Mouse (Mus musculus) induced T-regulatory cell, adult 2 months (primary cell): ENCODE measurements around the gene Tmem59.

Source experiments
- DNase-seq: peaks from one replicate; pipeline ENCODE4 v3.0.0-alpha.2; 2012; ENCODE audit warnings: low read depth

The Tmem59 gene

DNA sequence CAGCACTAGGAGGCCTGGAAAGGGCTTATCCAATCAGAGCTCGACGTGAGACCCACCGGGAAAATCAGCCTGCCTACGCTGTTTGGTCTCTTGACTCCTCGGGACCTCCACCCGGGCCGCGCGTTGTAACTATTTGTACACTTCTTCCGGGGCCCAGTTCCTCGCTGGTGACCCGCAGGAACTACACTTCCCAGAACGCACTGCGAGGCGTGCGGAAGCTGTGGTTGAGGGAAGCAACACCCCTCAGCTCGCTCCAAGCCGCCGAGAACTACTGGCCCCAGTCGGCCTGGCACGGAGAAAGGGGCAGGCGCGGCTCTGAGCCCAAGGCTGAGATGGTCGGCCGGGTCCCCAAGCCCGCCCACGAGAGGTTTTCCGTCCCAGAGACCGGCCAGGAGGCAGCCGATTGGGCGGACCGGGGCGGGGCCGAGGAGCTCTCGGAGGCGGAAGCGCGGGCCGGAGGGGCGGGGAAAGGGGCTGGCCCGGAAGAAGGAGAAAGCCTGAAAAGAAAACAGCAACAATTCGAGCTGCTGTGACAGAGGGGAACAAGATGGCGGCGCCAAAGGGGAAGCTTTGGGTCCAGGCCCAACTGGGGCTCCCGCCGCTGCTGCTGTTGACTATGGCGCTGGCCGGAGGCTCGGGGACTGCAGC is at the start of gene Tmem59:
Gene Tmem59 (plus strand): TSS at position 218 of the 648 bp plus-strand sequence.
- peak; percentile 99 for DNase-seq

DNA sequence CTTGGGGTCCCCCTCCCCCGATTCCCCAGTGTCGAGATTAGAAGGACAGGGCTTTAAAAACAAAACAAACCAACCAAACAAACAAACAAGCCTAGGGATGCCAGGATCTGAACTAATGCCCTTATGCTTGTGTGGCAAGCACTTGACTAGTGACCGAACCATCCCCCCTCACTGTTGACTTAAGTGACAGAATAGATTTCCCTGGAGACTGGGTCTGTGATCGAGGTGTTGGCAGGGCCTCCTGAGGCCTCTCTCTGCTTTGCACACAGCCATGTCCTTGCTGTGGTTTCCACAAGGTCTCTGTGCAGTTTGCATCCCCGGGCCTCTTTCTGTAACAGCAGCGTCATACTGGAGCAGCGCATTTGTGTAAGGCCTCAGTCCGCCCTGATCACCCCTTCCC is 48.8 kb upstream of the Tmem59 start:
- DNase-seq, result no peak

DNA sequence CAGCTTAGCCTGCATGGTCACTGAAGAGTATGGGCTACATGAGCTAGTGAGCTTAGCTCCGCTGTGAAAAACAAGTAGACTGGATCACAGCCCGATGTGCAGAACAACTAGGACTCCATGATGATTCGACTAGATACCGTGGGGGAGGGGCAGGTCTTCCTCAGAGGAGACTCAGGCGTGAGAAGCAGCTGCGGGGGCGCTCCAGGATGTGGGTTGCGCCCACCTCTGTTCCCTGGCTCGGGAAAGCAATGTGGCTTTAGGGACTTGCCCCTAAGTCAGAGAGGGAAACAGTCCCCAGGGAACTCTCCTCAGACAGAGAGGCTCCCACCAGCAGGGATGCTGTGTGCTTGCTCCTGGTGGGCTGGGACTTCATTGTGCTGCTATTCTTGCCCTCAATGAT is 47.7 kb upstream of the Tmem59 start:
- DNase-seq, result peak; percentile 13

DNA sequence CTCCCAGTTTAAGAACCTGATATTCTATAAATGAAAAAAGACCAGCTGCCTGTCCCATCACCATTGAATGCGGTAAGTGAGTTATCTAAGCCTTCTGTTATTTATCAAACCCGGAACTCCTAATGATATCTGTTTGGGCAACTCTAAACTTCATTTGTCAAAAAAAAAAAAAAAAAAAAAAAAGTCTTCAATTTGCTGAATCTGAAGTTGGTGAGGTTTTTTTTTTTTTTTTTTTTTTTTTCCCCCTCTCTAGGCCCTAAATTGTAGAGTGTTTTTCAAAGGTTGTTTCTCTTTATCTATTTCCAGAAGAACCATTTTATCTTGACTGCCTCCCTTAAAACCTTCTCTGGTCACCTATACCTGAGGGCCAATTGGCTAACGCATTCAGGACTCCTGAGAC is 43.3 kb upstream of the Tmem59 start:
- DNase-seq, result no peak

DNA sequence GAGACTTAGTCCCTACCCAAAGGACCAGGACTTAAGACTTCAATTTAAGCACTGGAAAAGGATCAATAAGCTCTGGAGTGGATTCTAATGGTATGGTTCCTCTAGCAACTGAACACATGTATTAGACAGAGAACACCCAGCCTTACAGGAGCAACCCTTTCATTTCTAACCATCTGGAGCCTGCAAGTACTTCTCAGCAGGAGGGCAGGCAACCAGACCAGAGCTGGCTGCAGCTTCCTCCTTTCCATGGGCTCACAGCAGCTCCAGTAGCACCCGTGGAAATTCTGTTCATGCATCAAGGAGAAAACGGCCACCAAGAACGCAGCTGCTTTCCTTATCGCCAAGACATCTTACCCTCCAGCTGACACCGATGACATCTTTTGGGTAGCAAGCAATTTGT is 42.5 kb upstream of the Tmem59 start:
- no peak for DNase-seq

DNA sequence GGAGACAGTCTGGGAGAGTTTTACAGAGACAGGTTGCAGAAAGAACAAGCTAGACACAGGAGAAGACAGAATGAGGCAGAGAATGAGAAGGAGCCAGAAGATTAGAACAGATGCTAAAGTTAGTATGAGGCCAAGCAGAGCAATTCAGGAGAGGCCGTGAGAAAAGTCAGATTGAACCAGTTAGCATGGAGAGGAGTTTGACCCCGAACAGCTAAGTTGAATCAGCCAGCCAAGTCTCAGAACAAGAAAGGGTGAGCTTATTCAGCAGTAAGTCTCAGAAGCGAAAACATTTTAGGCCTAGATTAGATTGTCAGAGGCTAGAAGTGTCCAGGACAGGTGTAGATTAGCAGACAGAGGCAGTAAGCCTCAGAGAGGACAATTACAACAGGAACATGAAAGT is 41.7 kb upstream of the Tmem59 start:
- DNase-seq, result no peak

DNA sequence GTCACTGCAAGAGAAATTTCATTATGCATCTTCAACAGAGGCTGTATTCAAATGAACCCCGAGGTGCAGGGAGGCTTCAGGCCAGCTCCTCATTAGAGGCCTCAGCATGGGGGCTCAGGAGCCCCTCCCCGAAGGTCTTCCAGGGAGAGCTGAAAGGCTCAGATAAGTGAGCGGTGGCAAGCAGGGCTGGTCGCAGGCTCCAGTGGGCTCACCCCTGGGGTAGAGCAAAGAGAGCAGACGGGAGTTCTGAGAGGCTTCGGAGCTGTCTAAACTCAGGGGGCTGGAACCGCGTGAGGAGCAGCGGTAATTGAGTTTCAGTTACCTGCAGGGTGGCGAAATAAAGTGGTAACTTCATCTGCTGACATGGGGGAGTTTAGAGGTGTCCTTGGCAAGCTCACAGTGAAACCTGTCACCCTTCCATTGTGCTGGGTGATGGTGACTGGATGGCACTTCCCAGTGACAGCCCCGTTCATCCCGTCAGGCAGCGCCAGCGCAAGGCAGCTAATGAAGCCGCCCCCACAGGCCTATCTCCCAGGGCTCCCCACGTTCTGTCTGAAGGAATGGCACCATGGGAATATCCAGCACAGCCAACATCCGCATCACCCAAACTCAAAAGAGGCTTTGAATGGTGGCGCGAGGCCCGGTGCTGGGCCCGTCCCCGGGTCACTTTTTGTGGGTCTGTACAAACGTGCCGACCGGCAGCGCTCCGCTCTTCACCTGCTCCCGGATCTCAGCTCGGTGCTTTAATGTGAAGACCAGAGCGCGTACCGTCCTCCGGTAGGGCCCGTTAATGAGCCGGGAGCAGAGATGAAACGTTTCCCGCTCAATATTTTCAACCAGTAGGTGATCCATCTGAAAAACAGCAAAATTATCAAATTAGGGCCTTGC is 39.0 kb upstream of the Tmem59 start:
- DNase-seq, result no peak

DNA sequence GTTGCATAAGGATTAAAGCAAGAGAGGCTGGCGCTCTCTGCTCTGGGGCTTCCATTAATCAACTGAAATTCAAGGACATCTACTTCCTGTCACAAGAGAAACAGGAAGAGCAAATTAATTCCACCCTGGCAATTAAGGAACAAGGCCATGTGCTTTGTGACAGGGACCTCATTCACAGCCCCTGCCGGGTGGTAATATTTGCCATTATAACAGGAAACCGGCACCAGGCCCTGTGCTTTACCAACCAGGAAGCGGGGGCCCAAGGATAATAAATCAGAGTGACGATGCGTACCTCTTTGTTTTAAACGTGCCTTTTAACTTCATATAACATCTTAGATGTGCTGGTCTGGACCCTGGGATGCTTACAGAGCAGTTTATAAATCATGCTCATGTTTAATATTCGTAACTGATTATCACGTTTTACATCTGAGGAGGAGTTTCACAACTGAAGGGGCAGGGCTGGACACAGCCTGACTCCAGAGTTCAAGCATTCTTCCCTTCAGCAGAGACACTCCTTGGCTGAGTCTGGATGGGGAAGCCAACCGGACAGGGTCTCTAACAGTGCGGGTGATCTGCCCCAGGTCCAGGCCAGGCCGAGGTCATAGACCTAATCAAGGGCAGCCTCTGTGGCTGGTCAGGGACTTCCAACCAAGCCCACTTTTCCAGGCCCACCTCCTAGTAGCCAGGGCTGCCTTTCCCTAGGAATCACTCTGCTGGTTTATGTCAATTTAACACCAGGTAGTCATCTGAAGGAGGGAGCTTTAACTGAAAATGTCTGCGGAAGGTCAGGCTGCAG is 38.2 kb upstream of the Tmem59 start:
- DNase-seq, result no peak

DNA sequence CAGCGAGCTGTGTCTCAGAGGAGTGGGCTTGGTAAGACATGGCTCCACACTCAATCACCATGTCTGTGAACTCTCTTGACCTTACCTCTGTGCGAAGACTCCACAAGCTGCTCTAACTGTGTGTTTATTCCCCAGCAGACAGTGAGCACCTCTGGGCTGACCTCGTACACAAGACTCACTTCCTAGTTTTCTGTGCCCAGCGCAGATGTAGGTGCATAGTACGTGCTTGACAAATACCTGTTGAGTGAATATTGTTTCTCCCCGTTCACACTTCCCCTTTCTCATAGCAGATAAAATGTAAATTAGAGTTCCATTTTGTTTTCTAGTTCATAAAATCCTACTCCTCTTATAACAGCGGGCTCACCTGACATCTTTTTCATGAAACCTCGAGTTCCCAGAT is 34.7 kb upstream of the Tmem59 start:
- DNase-seq, result no peak

DNA sequence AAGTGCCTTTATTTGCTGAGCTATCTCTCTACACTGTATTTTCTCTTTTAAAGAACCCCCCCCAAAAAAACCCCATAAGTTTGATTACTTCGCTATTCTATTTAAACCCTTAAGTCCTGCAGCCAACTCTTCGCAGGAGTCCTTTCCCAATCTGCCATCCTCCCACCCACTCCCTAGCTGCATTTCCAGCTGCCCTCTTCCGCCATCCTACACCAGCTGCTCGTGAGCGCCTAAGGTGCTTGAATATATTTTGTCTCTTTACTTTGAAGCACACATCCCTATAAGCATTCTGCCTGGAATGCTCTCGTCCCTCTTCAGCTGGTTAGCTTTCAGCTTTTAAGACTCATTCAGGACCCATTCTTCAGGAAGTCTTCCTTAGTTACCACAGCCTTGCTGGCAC is 27.2 kb upstream of the Tmem59 start:
- no peak for DNase-seq

DNA sequence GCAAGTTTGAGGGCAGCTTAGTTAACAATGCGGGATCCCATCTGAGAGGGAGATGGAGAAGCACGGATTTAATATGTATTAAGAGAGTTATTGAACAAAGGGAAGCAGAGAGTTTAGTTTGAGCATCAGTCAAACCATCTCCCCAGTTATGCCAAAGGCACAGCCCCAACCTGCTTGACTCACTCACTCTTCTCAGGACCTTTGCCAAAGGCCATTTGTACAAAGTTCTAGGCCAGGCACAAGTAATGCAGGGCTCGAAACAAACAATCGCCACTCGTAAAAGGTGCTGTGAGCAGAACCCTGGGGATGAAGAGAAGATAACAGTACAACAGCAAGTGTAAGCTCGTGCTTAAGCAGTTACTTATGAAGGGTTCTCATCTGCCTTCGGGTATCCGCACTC is 25.6 kb upstream of the Tmem59 start:
- DNase-seq, result no peak

DNA sequence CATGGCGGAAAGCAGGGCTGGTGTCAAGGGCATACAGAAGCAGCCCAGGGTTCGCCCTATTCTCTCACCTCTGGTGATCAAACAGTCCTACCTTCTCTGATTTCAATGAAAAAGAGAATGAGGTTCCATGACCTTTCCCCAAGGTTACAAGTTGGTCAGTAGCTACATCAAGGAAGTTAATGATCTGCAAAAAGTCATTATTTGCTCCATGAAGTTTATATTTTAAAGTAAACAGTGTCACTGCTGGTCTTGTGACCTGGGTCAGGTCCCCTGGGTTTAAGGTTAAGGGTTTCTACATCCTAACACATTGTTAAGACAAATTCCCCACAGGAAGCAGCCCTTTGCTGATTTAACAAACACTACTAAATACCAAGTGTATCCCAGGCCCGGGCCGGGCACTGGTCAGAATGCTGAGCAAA is 21.2 kb upstream of the Tmem59 start:
- DNase-seq, result no peak

DNA sequence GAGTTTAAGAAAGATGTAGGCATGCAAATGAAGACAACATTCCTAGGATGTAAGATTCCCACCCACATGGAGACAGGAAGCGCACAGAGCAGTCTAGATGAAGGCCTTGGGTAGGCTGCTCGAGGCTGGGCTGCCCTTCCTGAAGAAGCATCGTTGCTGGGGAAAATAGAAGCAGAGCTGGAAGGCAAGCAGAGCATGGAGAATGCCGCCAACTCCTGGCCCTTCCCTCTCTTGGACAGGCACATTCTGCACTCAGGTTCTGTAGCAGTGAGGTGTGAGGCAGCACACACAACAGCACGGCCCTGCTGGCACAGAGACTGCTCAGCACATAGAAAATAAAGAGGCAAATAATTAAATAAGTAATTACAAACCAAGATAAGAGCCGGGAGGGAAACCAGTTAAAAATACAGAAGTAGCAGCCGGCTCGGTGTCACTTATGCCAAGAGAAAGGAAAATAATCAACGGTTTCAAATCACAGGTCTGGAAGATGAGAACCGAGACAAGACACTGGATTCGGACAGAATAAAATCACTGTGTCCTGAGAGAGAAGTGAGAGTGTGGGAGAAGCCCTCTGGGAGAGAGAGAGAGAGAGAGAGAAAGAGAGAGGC is 18.9 kb upstream of the Tmem59 start:
- no peak for DNase-seq

DNA sequence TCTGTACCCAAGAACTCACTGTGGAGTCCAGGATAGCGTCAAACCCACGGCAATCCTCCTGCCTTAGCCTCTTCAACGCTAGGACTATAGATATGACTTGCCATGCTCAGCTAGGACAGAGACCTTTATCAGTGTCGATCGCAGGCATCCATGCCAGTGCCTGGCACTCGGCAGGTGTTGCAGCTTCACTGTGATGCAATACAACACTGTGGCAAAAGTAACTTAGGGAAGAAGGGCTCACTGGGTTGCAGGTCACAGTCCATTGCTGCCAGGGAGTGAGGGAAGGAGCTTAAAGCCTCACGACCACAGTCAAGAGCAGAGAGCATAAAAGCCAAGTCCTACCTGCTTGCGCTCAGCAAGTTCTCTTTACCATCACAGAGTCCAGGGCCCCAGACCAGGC is 18.0 kb upstream of the Tmem59 start:
- no peak for DNase-seq

DNA sequence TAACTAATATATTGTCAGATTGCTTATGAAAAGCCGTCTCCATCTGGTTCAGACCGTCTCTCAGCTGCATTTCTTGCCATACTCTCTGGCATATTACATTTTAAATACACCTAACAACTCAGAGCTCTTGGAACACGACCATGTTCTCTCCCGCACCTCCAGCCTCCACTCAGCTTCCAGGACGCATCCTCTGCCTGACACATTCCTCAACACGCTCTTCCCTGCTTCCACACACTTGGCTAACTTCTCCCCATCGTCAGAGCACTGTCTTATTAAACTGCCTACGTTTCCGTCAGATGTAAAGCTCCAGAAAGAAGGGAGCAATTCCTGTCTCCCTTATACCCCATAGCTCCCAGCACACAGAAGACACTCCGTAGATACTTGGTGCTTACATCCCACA is 14.9 kb upstream of the Tmem59 start:
- no peak for DNase-seq

DNA sequence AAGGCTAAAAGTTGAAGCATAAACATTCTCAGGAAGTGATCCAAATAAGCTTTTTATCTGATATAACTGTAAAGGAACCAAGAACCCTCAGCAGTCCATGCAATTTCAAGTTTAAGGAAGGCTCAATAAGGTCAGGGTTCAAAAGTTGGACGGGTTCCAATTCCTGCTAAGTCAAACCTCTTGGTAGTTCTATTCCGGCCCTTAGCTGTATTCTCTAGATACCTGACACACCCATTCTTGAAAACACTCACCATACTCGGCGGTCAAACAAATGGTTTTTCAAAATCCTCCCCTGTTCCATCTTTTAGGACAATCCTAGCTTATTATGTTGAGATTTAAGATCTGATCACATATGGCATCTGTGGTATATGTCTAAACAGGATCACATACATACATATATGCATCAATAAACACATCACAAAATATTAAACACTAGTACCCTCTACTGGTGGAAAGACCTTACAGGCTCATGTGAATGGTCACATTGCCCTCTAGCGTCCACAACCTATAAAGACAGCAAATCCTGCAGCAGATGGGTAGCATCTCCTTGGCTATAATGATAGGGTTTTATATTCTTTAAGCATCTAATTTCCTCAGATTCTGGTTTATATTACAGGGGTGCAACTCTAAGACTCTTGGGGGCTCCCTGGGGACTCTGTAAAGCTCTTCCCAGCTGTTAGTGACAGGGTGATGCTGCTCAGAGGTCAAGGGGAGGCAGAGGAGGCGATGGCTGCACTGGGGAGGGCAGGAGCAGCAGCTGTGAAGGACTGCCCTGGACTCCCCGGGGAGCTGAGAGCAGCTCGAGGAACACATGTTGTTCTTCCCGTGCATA is 14.2 kb upstream of the Tmem59 start:
- peak; percentile 90 for DNase-seq

DNA sequence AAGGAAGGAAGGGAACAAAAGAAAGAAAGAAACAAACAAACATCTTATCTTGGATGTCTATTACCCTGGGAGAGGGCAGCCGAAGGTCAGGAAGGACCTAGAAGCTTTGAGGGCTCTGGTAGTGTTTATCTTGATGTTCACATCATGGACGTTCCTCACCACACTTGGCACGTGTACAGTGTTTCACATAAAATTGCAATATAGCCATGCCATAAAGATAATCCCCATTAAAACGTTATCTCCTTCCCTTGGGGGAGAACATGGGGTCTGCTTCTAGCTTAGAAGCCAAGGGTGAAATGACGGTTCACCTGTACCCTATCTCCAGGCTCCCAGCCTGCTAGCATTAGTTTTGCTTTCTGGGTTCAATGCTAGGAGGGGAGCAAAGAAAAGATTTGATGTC is 11.5 kb upstream of the Tmem59 start:
- no peak for DNase-seq

DNA sequence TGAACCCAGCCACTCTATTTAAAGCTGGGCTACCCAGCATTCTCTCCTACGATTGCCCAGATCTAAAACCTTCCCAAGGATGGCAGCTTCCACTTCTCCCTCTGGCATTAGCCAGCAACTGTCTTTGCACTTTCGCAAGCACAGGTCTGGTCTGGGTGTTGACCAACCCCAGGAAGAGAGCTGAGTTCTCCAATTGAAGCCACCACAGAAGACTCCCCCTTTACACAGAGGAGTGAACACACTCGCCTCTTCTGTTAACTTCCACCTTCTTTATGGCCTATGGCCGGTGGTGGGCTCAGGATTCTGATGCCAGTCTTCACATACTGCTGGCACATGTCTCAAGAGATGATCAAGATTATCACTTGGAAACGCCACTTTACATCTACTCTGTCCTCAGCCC is 10.4 kb upstream of the Tmem59 start:
- DNase-seq, result no peak

DNA sequence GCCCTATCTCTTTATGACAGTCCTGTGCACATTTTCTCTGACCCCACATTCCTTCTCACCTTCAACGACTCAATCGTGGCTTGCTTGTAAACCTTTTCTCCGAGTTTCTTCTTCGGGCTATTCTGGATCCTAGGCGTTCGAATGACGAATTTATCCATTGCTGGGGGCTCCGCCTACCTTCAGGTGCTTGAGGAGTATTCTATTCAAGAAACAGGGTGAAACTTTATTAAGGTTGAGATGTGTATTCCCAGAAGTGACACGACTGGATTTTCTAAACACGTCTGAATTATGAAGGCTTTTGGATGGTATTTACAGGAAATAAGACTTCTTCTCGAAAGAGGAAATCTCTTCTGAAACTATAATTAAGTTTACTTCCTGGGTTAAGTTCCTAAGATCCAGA is 693 bp upstream of the Tmem59 start:
- DNase-seq, result no peak

DNA sequence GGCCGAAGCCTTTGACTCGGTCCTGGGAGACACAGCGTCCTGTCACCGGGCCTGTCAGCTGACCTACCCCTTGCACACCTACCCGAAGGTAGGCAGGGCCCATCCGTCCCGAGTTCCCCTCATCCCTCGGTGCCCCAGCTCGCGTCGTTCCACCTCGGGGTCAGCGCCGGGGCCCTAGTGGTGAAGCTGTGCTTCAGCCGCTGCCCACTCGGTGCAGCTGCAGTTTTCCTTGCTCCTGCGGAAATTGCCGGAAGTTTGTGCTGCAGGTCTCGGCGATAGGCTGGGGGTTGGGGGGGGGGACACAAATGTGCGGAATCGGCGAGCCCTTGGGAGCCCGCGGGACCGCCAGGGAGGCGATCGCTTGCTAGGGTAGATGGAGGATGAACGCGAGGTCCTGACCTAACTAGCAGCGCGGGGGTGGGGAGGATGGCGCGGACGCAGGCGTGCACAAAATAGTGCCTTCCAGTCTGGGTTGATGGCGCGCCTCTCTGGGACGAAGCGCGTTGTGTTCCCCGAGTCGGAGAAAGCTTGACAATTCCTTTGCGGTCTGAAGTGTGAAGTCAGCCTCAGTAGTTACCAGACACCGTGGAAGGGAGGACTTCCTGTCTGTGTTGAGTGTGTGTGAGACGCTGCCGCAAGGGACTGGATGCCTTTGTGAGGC is 761 bp downstream of the Tmem59 start, which contains the start of gene Tceanc2:
Gene Tceanc2 (minus strand): TSS at position 287 of the 661 bp plus-strand sequence.
- peak; percentile 87 for DNase-seq

DNA sequence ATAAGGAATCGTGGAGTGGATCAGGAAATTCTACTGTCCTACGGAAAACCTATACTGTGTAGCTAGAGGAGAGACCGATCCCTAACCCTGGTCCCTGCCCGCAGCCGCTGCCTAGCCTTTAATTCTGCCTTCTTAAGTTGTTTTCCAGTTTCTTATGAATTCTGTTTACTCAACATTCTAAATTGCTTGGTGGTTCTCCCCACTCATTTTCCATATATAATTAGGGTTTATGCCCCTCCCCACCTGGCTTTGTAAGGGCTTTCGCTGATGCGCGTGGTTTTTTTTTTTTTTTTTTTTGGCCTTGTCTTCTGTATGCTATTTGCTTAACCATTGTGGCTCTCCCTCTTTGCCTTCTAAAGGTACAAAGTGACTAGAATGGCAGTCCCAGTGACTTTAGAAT is 1.4 kb downstream of the Tmem59 start:
- no peak for DNase-seq
